Mouse (Mus musculus): ENCODE data around the gene Lypd3. TPM values are rescaled to one million over a fixed set of nuclear protein-coding genes. Genes with fewer than 3 reads are reported as not detected.
"Not testable (repeated sequence)": the region's sequence is repeated elsewhere in the genome, so short reads cannot be mapped to it uniquely, and the experiment has no call there.

The Lypd3 gene
- total RNA-seq, 2 experiments from 2014 or later: 0.47 to 0.57 TPM

GRCm38 (mm10) chr7:24644492-24644891 is 8.1 kb downstream of the Lypd3 start:
- intact Hi-C loops (cut with DNase I): no loop called here
- no peak for DNase-seq (ENCODE audit: extremely low spot score in 1 of 2, low spot score in 2 of 2)

- intact Hi-C loops (cut with DNase I): no loop called here
- no peak for DNase-seq (ENCODE audit: extremely low spot score in 1 of 2, low spot score in 2 of 2)
Observed at GRCm38 (mm10) chr7:24644996-24645395, 8.6 kb downstream of the Lypd3 start.

DNA sequence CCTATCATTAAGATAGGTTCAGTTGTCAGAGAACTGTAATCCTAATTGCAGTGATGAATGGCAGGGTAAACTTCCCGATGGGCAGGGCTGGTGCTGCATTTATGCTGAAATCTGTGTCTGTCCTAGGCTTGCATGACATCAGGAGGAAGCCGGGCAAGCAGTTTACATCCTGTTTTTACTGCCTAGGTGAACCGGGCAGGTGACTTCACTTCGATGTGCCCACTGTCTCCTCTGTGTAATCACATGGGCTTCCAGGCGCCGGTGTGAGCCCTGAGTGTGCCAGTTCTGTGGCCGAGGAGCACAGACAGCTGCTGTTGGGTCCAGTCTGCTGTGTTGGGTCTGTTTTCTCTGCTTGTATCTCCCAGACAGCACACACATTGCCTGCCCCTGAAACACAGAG is 10.1 kb downstream of the Lypd3 start:
- intact Hi-C loops (cut with DNase I): no loop called here
- no peak for DNase-seq (ENCODE audit: extremely low spot score in 1 of 2, low spot score in 2 of 2)

DNA sequence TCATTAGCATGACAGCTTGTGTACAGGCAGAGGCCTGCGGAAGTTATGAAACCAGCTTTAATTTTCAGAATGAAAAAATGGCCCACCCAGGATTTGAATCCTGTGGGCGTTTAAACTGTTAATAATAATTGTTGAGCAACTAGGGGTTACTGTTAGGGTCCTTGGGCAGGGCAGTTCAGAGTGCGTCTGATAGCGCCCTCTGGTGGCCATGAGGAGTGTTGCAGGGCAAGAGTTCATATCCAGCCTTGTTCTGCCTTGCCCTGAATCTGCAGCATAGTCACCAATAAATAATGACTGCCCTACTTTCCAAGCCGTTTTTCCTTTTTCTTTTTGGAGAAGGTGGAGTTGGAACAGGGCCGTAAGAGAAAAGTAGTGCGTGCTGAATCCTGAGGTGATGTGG is 17.3 kb downstream of the Lypd3 start:
- intact Hi-C loops (cut with DNase I): no loop called here

GRCm38 (mm10) chr7:24659737-24660357 is 23.5 kb downstream of the Lypd3 start:
- DNase-seq (ENCODE audit: extremely low spot score in 1 of 2, low spot score in 2 of 2): no peak
- intact Hi-C loops (cut with DNase I): loop anchor here (10.0 kb wide), 1 partner anchor 205 kb away; the partner anchor contains the start of gene Irgc1

More for the DNA sequence above, 17.3 kb downstream of the Lypd3 start:
- DNase-seq (ENCODE audit: extremely low spot score in 1 of 2, low spot score in 2 of 2): peak in 1 of 2 experiments; percentile 15

GRCm38 (mm10) chr7:24661118-24661904 is 25.0 kb downstream of the Lypd3 start:
- no peak for DNase-seq (ENCODE audit: extremely low spot score in 1 of 2, low spot score in 2 of 2)
- intact Hi-C loops (cut with DNase I): loop anchor here (10.0 kb wide), 1 partner anchor 207 kb away; the partner anchor contains the start of gene Irgc1

DNA sequence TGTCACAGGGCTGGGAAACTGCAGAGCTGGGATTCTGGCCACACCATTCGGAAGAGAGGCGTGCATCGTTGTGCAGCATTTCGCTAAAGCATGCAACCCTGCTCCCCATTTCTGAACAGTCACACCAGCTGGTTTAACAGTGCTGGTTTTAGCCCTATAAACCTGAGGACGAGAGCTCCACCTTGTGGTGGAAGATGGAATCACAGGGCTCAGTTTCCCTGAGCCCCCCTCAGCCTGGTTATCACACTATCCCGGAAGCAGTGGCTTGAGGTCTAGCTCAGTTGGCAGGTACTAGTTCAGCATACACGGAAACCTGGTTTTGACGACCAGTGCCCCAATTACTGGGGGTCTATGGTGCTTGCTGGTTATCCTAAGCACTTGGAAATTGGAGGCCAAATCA is 26.2 kb downstream of the Lypd3 start:
- intact Hi-C loops (cut with DNase I): loop anchor here (2.0 to 10.0 kb wide), 2 partner anchors 64 to 208 kb away; partner anchors contain the start of gene Irgc1
- peak; percentile 23 to 62 for DNase-seq (ENCODE audit: extremely low spot score in 1 of 2, low spot score in 2 of 2)

DNA sequence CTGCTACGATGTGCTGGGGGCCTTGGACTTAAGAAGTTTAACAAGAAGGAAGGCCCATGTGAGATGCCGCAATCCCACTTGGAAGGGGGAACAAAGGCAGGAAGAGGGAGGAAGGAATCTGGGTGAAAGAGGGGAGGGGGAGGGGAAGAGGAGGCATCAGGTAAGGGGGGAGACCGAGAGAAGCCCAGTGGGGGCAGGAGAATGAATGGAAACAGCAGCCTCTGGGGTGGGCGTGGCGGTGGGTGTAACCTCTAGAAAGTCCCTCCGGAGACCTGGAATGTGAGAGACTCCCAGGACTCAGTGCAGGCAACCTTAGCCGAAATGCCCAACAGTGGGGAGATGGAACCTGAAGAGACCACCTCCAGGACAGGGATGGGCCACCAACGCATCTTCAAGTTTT is 28.0 kb downstream of the Lypd3 start:
- DNase-seq (ENCODE audit: extremely low spot score in 1 of 2, low spot score in 2 of 2): no peak
- intact Hi-C loops (cut with DNase I): loop anchor here (10.0 kb wide), 1 partner anchor 210 kb away; the partner anchor contains the start of gene Irgc1

DNA sequence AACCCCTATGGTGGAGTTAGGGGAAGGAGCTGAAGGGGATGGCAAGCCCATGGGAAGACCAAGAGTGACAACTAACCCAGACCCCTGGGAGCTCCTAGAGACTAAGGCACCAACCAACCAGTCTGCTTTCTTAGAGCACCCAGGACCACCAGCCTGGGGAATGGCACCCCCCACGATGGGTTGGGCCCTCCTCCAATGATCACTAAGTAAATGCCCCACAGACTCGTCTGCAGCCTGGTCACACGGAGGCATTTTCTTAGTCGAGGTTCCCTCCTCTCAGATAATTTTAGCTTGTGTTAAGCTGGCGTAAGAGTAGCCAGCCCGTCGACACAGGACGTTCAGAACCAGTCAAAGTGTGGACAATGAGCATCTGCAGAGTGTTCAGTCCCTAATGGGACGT is 28.6 kb downstream of the Lypd3 start:
- intact Hi-C loops (cut with DNase I): loop anchor here (10.0 kb wide), 1 partner anchor 210 kb away; the partner anchor contains the start of gene Irgc1
- DNase-seq (ENCODE audit: extremely low spot score in 1 of 2, low spot score in 2 of 2): no peak

DNA sequence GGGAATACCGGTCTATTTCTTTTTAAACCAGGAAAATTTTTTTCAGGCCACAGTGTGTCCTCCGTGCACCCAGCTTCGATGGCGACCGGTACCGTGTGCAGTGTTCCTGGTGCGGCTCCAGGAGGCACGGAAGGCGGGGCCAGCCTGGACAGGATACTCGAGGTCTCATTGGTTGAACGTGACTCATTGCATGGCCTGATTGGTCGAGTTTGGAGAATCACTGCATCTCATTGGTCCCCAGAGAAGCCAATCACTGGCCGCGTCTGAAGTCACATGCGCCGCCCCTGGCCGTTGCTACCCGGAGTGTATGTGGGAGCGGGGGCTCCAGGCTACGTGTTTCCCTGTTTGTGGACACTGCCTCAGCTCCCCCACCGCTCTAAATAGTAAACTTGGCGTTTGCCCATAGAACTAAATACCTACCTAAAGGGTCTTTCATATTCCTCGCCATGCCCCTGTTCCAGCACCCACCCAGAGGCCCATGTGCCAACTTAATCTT is 35.6 kb downstream of the Lypd3 start:
- no peak for DNase-seq (ENCODE audit: extremely low spot score in 1 of 2, low spot score in 2 of 2)
- intact Hi-C loops (cut with DNase I): no loop called here

GRCm38 (mm10) chr7:24676575-24676974 is 40.2 kb downstream of the Lypd3 start, which contains the start of gene Tex101:
Gene Tex101 (minus strand): TSS chr7:24676675.
- DNase-seq (ENCODE audit: extremely low spot score in 1 of 2, low spot score in 2 of 2): no peak
- intact Hi-C loops (cut with DNase I): no loop called here

- DNase-seq (ENCODE audit: extremely low spot score in 1 of 2, low spot score in 2 of 2); intact Hi-C loops (cut with DNase I): not testable (repeated sequence)
Observed at GRCm38 (mm10) chr7:24684121-24684520, 47.8 kb downstream of the Lypd3 start.

DNA sequence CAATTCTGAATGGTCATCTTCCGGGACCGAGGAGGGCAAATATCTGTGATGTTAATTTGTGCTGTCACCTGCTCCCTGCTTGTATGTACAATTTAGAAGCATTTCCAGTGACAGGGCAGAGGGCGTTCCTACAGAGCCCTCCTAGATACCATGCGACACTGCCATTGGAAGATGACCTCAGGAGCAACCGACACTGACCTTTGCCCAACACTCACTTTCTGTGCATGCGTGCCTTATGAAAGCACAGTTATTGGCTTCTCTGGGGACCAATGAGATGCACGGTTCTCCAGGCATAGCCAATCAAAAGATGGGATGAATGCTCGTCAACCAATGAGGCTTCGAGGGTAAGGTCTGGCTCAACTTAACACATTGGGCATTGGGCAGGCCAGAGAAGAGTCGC is 51.2 kb downstream of the Lypd3 start:
- DNase-seq (ENCODE audit: extremely low spot score in 1 of 2, low spot score in 2 of 2); intact Hi-C loops (cut with DNase I): not testable (repeated sequence)

Other genes starting within 250 kb of the Lypd3 start
- gene Smg9, start 236.9 kb upstream of the Lypd3 start, total RNA-seq (2021): 10 to 100 TPM; 34.1 to 39.1 TPM
- under 1 TPM in 1 of 2 experiments, not detected in 1; 0.20 TPM for gene Irgc1, start 184.3 kb upstream of the Lypd3 start, total RNA-seq (2021)
- gene Plaur, start 174.1 kb upstream of the Lypd3 start, total RNA-seq (2021): 1 to 10 TPM in 1 of 2 experiments, under 1 TPM in 1; 0.85 to 1.4 TPM
- 100 to 1,000 TPM; 305 to 320 TPM for gene Cadm4, start 154.5 kb upstream of the Lypd3 start, total RNA-seq (2021)
- 10 to 100 TPM; 61.9 to 67.5 TPM for gene Zfp428, start 129.5 kb upstream of the Lypd3 start, total RNA-seq (2021)
- not detected for gene AC161166.1, start 124.1 kb upstream of the Lypd3 start, total RNA-seq (2021)
- 100 to 1,000 TPM; 105 to 110 TPM for gene Irgq, start 105.9 kb upstream of the Lypd3 start, total RNA-seq (2021)
- not detected for gene Pinlyp, start 90.4 kb upstream of the Lypd3 start, total RNA-seq (2021)
- 10 to 100 TPM; 32.5 to 41.2 TPM for gene Xrcc1, start 90.3 kb upstream of the Lypd3 start, total RNA-seq (2021)
- gene Ethe1, start 49.0 kb upstream of the Lypd3 start, total RNA-seq (2021): 10 to 100 TPM; 11.9 to 13.0 TPM
- 1 to 10 TPM; 7.7 to 8.3 TPM for gene Zfp575, start 48.9 kb upstream of the Lypd3 start, total RNA-seq (2021)
- gene Phldb3, start 25.8 kb upstream of the Lypd3 start, total RNA-seq (2021): under 1 TPM; 0.41 to 0.54 TPM
- gene Tex101, start 40.1 kb downstream of the Lypd3 start, total RNA-seq (2021): not detected
- not detected for gene BC049730, start 72.7 kb downstream of the Lypd3 start, total RNA-seq (2021)
- not detected for gene Gm4763, start 90.4 kb downstream of the Lypd3 start, total RNA-seq (2021)
- gene Cd177, start 123.8 kb downstream of the Lypd3 start, total RNA-seq (2021): not detected
- under 1 TPM in 1 of 2 experiments, not detected in 1; 0.41 TPM for gene Ceacam10, start 140.7 kb downstream of the Lypd3 start, total RNA-seq (2021)
- gene Gm9844, start 225.7 kb downstream of the Lypd3 start, total RNA-seq (2021): 1 to 10 TPM in 1 of 2 experiments, not detected in 1; 3.8 TPM
- not detected for gene Lypd4, start 233.4 kb downstream of the Lypd3 start, total RNA-seq (2021)
- gene Dmrtc2, start 233.5 kb downstream of the Lypd3 start, total RNA-seq (2021): not detected
- 100 to 1,000 TPM; 577 to 615 TPM for gene Rps19, start 247.8 kb downstream of the Lypd3 start, total RNA-seq (2021)

All from left cerebral cortex, postnatal 10 days (tissue).